Mouse (Mus musculus): ENCODE measurements around the gene Prkra.

DNA sequence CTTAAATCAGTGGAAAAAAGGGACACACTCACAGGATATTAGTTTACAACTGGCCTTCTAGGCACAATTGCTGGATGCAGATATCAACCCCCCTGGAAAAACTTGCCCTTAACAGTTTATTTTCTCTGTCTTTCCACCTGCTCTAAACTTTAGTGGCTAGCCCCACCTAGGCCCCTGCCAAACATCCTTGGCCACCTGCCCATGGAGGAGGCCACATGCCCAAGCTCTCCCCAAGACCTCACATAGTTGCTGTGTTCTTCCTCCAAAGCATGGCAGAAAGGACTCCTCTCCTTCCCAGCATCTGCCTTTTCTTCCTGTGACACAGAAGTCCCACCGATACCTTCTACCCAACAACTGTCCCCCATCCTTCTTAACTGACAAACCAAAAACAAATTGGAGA lies 45.6 kb downstream of the Prkra start:
- no peak for TF ChIP-seq POU5F1 (IDR thresholded peaks at IDR 0.05; ENCODE audit: borderline replicate concordance, low read length)
- TF ChIP-seq CTCF (conservative IDR thresholded peaks at IDR 0.05; ENCODE audit: low read length), result no peak
